Mouse (Mus musculus) stomach, embryonic 15.5 days (tissue): ENCODE data around the gene Olfr203. TPM values are rescaled to one million over a fixed set of nuclear protein-coding genes. Genes with fewer than 3 reads are reported as not detected.

Experiments used
- polyA plus RNA-seq: library from polyadenylated mRNA; unstranded; fragments of >200 nt; fragmentation: Nextera tagmentation; extraction: Ambion mirVana; gene quantifications from 2 replicates; pipeline ENCODE4 v1.2.1, GENCODE M21; 2015

Gene Olfr203
- polyA plus RNA-seq, 1 experiment from 2014 or later, result not detected

Other genes with a start within 250 kb of the Olfr203 start
- not detected in 2 replicates for gene Olfr190, start 220.9 kb upstream of the Olfr203 start, polyA plus RNA-seq
- not detected in 2 replicates for gene Olfr191, start 209.1 kb upstream of the Olfr203 start, polyA plus RNA-seq
- gene Olfr193, start 187.0 kb upstream of the Olfr203 start, polyA plus RNA-seq, result not detected in 2 replicates
- not detected in 2 replicates for gene Olfr194, start 177.8 kb upstream of the Olfr203 start, polyA plus RNA-seq
- gene Olfr195, start 151.8 kb upstream of the Olfr203 start, polyA plus RNA-seq, result not detected in 2 replicates
- gene Olfr196, start 128.4 kb upstream of the Olfr203 start, polyA plus RNA-seq, result not detected in 2 replicates
- not detected in 2 replicates for gene Olfr198, start 95.3 kb upstream of the Olfr203 start, polyA plus RNA-seq
- gene Olfr199, start 79.1 kb upstream of the Olfr203 start, polyA plus RNA-seq, result not detected in 2 replicates
- gene Olfr201, start 26.2 kb upstream of the Olfr203 start, polyA plus RNA-seq, result not detected in 2 replicates
- not detected in 2 replicates for gene Olfr202, start 12.1 kb upstream of the Olfr203 start, polyA plus RNA-seq
- not detected in 2 replicates for gene Olfr204, start 19.4 kb downstream of the Olfr203 start, polyA plus RNA-seq
- not detected in 2 replicates for gene Olfr205, start 32.3 kb downstream of the Olfr203 start, polyA plus RNA-seq
- not detected in 2 replicates for gene Olfr206, start 50.4 kb downstream of the Olfr203 start, polyA plus RNA-seq
- gene Olfr209, start 65.1 kb downstream of the Olfr203 start, polyA plus RNA-seq, result not detected in 2 replicates
- not detected in 2 replicates for gene Gabrr3, start 108.5 kb downstream of the Olfr203 start, polyA plus RNA-seq
- 36.6 and 37.0 TPM in 2 replicates for gene Riox2, start 172.9 kb downstream of the Olfr203 start, polyA plus RNA-seq